Mouse (Mus musculus) liver, embryonic 11.5 days (tissue): ENCODE data around the gene Fcrl1. TPM values are rescaled to one million over a fixed set of nuclear protein-coding genes. Genes with fewer than 3 reads are reported as not detected.

Experiments
- ATAC-seq: fragments of 200-750 bp; cut with Nextera tagmentation; replicated peaks from 2 replicates; pipeline ENCODE4 v1.8.0; 2017; ENCODE audit warnings: moderate number of reproducible peaks, mild to moderate bottlenecking, moderate TSS enrichment, moderate library complexity; ENCODE audit not compliant: low FRiP score
- DNase-seq: peaks from one replicate; pipeline ENCODE4 v3.0.0-alpha.2; 2017; ENCODE audit warnings: low spot score
- H3K27ac ChIP-seq: fragments of 300-500 bp; sonication (generic); 2 replicates; pipeline ENCODE4 v1.5.1; 2014; ENCODE audit warnings: mild to moderate bottlenecking, low read depth, low read length, control low read depth
- H3K27me3 ChIP-seq: fragments of 300-500 bp; sonication (generic); replicated peaks from 2 replicates; pipeline ENCODE4 v1.6.1; 2014; ENCODE audit warnings: low read length, mixed read lengths; ENCODE audit not compliant: control insufficient read depth, insufficient read depth
- H3K36me3 ChIP-seq: fragments of 300-500 bp; sonication (generic); 2 replicates; pipeline ENCODE4 v1.6.1; 2014; ENCODE audit warnings: mild to moderate bottlenecking, low read length, moderate library complexity, mixed read lengths; ENCODE audit not compliant: control insufficient read depth, insufficient read depth
- H3K4me1 ChIP-seq: fragments of 300-500 bp; sonication (generic); replicated peaks from 2 replicates; pipeline ENCODE4 v1.6.1; 2014; ENCODE audit warnings: low read length, mixed read lengths; ENCODE audit not compliant: control insufficient read depth, insufficient read depth
- H3K4me2 ChIP-seq: fragments of 300-500 bp; sonication (generic); 2 replicates; pipeline ENCODE4 v1.6.1; 2014; ENCODE audit warnings: mild to moderate bottlenecking, control low read depth, moderate library complexity
- H3K4me3 ChIP-seq: fragments of 300-500 bp; sonication (generic); 2 replicates; pipeline ENCODE4 v1.5.1; 2014; ENCODE audit warnings: low read depth, low read length, control low read depth
- H3K9ac ChIP-seq: fragments of 300-500 bp; sonication (generic); 2 replicates; pipeline ENCODE4 v1.6.1; 2014; ENCODE audit warnings: low read depth, low read length, control low read depth
- H3K9me3 ChIP-seq: fragments of 300-500 bp; sonication (generic); 2 replicates; pipeline ENCODE4 v1.6.1; 2016; ENCODE audit warnings: low read length, inconsistent platforms, mixed read lengths; ENCODE audit not compliant: control insufficient read depth
- WGBS: fragments of 180-500 bp; shearing (Covaris S2); extraction: QIAGEN DNeasy Blood & Tissue Kit; methylation state at CpG from one replicate; pipeline ENCODE4 v1.1.7; 2014; 5-methylcytosine and 5-hydroxymethylcytosine counted together
- polyA plus RNA-seq: library from polyadenylated mRNA; unstranded; fragments of >200 nt; fragmentation: Nextera tagmentation; extraction: Ambion mirVana; gene quantifications from 2 replicates; pipeline ENCODE4 v1.2.1, GENCODE M21; 2014

The Fcrl1 gene
- polyA plus RNA-seq, 1 experiment from 2014 or later, result 2.1 TPM

DNA sequence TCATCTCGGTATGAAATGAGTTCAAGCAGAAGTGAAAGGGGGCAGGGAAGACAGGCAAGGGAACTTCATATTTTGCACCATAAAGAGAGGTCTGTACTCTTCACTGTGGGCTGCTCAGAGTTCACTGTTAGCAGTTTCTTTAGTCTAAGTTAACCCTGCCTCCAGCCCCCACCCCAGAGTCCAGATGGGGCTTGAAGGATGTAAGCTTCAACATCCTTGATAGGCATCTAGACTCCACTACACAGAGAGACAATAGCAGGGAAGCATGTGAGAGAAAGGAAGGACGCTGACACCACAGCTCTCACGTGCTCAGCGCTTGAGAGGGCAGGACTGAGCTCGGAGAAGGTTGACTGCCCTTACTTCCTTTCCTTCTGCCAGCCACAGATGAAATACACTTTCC lies 25.1 kb downstream of the Fcrl1 start:
- Histone ChIP-seq H3K27me3 (no peaks in the 10 kb centered on the region), H3K4me3 (no peak overlapping the region), H3K4me1 (no peaks in the 10 kb centered on the region), H3K36me3 (no peaks in the 10 kb centered on the region), H3K4me2 (no peak overlapping the region), H3K27ac (no peak overlapping the region), H3K9ac (no peak overlapping the region), H3K9me3 (no peaks in the 10 kb centered on the region)
- ATAC-seq (no peak), DNase-seq (no peak)
- 49% methylated on average over 5 of the region's 5 CpGs for WGBS

- Histone ChIP-seq H3K36me3 (no peaks in the 10 kb centered on the region), H3K4me2 (no peak overlapping the region), H3K9ac (no peak overlapping the region), H3K27me3 (no peaks in the 10 kb centered on the region), H3K4me1 (no peaks in the 10 kb centered on the region), H3K9me3 (no peaks in the 10 kb centered on the region), H3K27ac (no peak overlapping the region), H3K4me3 (no peak overlapping the region)
- 18% methylated on average over 4 of the region's 4 CpGs for WGBS
- ATAC-seq, result 0 out of 2 replicates have a peak, but pooled peaks have one; percentile 29
- peak; percentile 33 for DNase-seq
Measured at GRCm38 (mm10) chr3:87408171-87408570, 32.0 kb downstream of the Fcrl1 start.

DNA sequence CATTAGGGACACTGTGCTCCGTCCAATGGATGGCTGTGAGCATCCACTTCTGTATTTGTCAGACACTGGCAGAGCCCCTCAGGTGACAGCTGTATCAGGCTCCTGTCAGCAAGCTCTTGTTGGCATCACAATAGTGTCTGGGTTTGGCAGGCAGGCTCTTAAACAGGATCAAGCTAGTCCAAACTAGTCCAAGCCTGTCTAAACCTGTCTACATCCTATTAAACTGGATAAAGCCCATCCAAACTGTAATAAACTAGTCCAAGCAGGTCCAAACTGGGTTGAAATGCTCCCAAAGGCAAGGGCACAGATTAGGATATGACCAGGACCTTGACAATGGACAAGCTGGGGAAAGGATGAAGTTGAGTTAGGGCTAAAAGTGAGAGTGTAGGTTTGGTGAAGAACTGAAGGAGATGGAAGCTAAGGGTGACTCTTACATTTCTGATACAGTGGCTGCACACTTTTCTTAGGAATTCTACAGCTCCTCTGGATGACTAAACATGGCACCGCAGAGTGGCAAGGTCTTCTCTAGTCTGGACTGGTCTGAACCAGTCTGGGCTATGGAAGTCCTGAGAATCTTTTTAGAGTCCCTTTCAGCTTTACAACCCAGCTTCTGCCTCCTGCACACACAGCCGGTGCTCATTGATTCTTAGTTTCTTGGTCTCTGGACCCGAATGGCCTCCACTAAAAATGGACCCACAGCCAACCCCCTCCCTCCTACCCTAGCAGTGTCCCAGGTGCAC lies 33.2 kb downstream of the Fcrl1 start:
- DNase-seq (no peak), ATAC-seq (no peak)
- Histone ChIP-seq H3K27me3 (no peaks in the 10 kb centered on the region), H3K36me3 (no peaks in the 10 kb centered on the region), H3K9me3 (no peaks in the 10 kb centered on the region), H3K4me1 (no peaks in the 10 kb centered on the region), H3K27ac (no peak overlapping the region), H3K9ac (no peak overlapping the region), H3K4me3 (no peak overlapping the region), H3K4me2 (no peak overlapping the region)
- 84% methylated on average over 4 of the region's 4 CpGs for WGBS

DNA sequence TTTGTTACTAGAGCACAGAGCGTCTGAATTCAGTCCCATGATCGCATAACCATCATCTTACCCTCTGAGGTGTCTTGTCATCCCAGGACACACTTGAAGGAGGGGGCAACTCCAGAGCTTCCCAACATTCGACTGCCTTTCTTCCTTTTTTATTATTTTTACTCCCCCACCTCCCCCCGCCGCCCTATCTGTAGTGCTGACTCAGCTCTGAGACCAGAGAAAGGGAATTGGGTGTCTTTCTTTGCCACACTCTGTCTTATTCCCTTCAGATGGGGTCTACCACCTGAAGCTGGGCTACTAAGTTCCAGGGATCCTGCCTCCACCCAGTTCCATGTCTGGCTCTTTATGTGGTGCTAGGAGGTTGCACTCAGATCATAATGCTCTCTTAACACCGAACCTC lies 34.4 kb downstream of the Fcrl1 start:
- H3K9ac ChIP-seq, result no peak overlapping the region
- DNase-seq (no peak), ATAC-seq (no peak; the same call in 1 of the 2 replicates)
- no peaks in the 10 kb centered on the region for H3K36me3 ChIP-seq
- H3K4me1 ChIP-seq, result no peaks in the 10 kb centered on the region
- no peak overlapping the region for H3K27ac ChIP-seq
- H3K4me3 ChIP-seq, result no peak overlapping the region
- H3K27me3 ChIP-seq, result no peaks in the 10 kb centered on the region
- H3K4me2 ChIP-seq, result no peak overlapping the region
- WGBS, result 69% methylated on average over 6 of the region's 6 CpGs
- no peaks in the 10 kb centered on the region for H3K9me3 ChIP-seq

- Histone ChIP-seq H3K9ac (no peak overlapping the region), H3K36me3 (no peaks in the 10 kb centered on the region), H3K4me2 (no peak overlapping the region), H3K27ac (no peak overlapping the region), H3K9me3 (no peaks in the 10 kb centered on the region), H3K27me3 (no peaks in the 10 kb centered on the region), H3K4me3 (no peak overlapping the region), H3K4me1 (no peaks in the 10 kb centered on the region)
- ATAC-seq, result peak; percentile 54; the same call in 1 of the 2 replicates
- DNase-seq, result peak; percentile 54
- 14% methylated on average over 12 of the region's 12 CpGs for WGBS
Measured at GRCm38 (mm10) chr3:87411150-87411549, 35.0 kb downstream of the Fcrl1 start.

DNA sequence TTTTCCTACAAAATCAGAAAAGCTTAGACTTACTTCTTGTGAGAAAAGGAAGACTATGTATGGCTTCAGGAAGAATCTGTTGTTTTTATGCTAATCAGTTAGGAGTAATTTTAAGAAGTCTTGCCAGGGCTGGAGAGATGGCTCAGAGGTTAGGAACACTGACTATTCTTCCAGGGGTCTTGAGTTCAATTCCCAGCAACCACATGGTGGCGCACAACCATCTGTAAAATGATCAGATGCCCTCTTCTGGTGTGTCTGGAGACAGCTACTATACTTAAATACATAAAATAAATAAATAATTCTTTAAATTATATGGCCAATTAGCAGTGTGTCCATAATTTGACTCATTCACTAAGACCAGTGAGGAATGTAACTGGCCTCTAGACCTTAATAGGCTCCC lies 44.5 kb downstream of the Fcrl1 start:
- Histone ChIP-seq H3K27me3 (no peaks in the 10 kb centered on the region), H3K9ac (no peak overlapping the region), H3K4me3 (no peak overlapping the region), H3K4me2 (no peak overlapping the region), H3K27ac (no peak overlapping the region), H3K9me3 (no peaks in the 10 kb centered on the region), H3K4me1 (no peaks in the 10 kb centered on the region), H3K36me3 (no peaks in the 10 kb centered on the region)
- DNase-seq (no peak), ATAC-seq (no peak)
- WGBS, result 19% methylated on average over 1 of the region's 1 CpGs

- no peak overlapping the region for H3K9ac ChIP-seq
- no peaks in the 10 kb centered on the region for H3K4me1 ChIP-seq
- ATAC-seq (no peak), DNase-seq (no peak)
- no peak overlapping the region for H3K4me3 ChIP-seq
- H3K9me3 ChIP-seq, result no peaks in the 10 kb centered on the region
- no peaks in the 10 kb centered on the region for H3K27me3 ChIP-seq
- 82% methylated on average over 4 of the region's 4 CpGs for WGBS
- H3K36me3 ChIP-seq, result no peaks in the 10 kb centered on the region
- H3K4me2 ChIP-seq, result no peak overlapping the region
- H3K27ac ChIP-seq, result no peak overlapping the region
Measured at GRCm38 (mm10) chr3:87422386-87422910, 46.3 kb downstream of the Fcrl1 start.

DNA sequence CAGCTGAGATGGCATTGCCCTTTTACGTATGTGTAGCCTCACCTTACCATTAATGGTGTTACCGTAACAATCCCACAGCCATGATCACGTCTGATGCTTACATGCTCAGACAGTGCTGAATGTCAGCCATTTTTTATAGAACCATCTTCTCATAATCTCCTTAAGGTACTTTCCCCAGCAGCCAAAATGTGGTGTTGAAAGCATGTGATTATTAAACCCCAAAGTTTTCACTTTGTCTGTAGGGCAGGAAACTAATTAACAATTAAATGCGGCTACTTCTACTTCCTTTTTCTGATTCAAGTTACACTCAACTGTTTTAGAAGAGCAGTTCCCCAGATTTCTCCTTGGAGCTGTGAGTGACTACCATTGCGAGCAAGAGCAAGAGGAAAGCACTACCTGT lies 59.3 kb downstream of the Fcrl1 start, which contains the start of gene Fcrl5:
Fcrl5 (plus strand) TSS at position 295 of the 400 bp plus-strand sequence.
- H3K36me3 ChIP-seq, result no peaks in the 10 kb centered on the region
- no peak within 1 kb of the TSS for H3K4me3 ChIP-seq
- no peaks in the 10 kb centered on the region for H3K4me1 ChIP-seq
- H3K9me3 ChIP-seq, result no peaks in the 10 kb centered on the region
- H3K27me3 ChIP-seq, result no peaks in the 10 kb centered on the region
- no peak within 1 kb of the TSS for H3K4me2 ChIP-seq
- DNase-seq (no peak), ATAC-seq (no peak)
- no peak within 1 kb of the TSS for H3K9ac ChIP-seq
- 80% methylated on average over 5 of the region's 5 CpGs for WGBS
- H3K27ac ChIP-seq, result no peak within 1 kb of the TSS

GRCm38 (mm10) chr3:87440586-87440985 lies 64.4 kb downstream of the Fcrl1 start:
- no peak overlapping the region for H3K9ac ChIP-seq
- no peaks in the 10 kb centered on the region for H3K9me3 ChIP-seq
- H3K27me3 ChIP-seq, result no peaks in the 10 kb centered on the region
- no peak for ATAC-seq
- H3K36me3 ChIP-seq, result no peaks in the 10 kb centered on the region
- H3K4me1 ChIP-seq, result no peaks in the 10 kb centered on the region
- no peak overlapping the region for H3K4me3 ChIP-seq
- H3K27ac ChIP-seq, result no peak overlapping the region
- no peak overlapping the region for H3K4me2 ChIP-seq
- 66% methylated on average over 1 of the region's 1 CpGs for WGBS
- no peak for DNase-seq
